Comparison of ENCODE assay signal across 1 mouse cellular context in the genomic region with DNA sequence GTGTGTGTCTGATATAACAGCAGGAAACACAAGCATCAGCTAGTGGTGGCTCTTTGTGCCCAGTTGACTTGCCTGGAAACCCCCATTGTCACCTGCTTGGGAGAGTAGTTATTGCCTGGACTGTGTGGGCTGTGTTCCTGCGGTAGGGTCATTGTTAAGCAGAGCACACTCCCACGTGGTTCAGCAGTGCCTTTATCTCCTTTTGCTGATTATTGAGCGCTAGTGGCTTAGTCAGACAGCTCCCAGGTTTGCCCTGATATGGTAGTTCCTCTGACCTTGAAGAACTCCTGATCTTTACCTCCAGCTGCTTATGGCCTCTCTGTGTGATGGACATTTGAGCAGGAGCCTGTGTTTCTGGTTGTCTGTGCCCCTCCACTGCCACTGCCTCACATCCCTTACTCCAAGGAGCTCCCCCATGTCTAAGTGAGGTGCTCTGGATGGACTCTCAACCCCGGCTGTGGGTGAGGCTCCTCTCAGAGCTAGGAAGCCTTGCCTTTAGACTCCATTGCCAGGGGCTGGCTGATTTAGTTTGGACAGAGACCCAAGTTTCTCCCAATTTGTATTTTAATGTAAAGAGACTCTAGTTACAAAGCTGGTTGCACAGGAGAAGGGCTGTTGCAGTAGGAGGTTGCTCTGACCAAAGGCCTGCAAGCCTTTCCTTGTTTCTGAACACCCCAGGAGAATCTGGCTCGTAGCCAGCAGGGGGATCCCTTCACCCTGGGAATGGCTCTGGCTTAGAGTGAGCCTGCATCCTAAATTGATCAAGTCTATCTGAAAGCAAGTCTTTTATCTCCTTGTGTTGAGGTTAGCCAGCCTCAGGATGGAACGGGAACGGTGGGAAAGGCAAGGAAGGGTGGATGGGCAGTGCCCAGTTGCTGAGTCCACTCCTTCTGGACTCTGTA.
A peak's percentile ranks its signal among the peaks of the same experiment; 100 is the strongest.
TF ChIP-seq lines count a peak whose summit lies in the region.

No protein-coding gene starts in this region.

TF ChIP-seq in MEL, 35 proteins besides CTCF, POLR2A, EP300 and RAD21 (continued from another document):
- TF ChIP-seq NELFE (IDR thresholded peaks at IDR 0.05; ENCODE audit: low read depth, low read length) (no peak), ELF1 (IDR thresholded peaks at IDR 0.05; ENCODE audit: low read depth, low read length) (no peak), MYC (IDR thresholded peaks at IDR 0.05; ENCODE audit: low read depth, low read length) (peak; percentile 90), GABPA (IDR thresholded peaks at IDR 0.05; ENCODE audit: low read depth, low read length) (no peak), ETS1 (IDR thresholded peaks at IDR 0.05; ENCODE audit: low read depth, low read length) (peak; percentile 54), KAT2A (conservative IDR thresholded peaks at IDR 0.05; ENCODE audit: low read depth, low read length) (no peak), POLR2AphosphoS5 (IDR thresholded peaks at IDR 0.05; ENCODE audit: borderline replicate concordance, low read depth, low read length) (no peak), CHD2 (IDR thresholded peaks at IDR 0.05; ENCODE audit: low read length) (no peak), ZNF384 (IDR thresholded peaks at IDR 0.05; ENCODE audit: low read depth, low read length) (no peak), JUND (IDR thresholded peaks at IDR 0.05; ENCODE audit: low read depth, low read length) (no peak), MAFK (IDR thresholded peaks at IDR 0.05; ENCODE audit: borderline replicate concordance, low read depth, low read length) (no peak), ZKSCAN1 (IDR thresholded peaks at IDR 0.05; ENCODE audit: low read depth, low read length) (no peak), BHLHE40 (IDR thresholded peaks at IDR 0.05; ENCODE audit: borderline replicate concordance, low read depth, low read length) (0 out of 2 replicates have a peak, but pooled peaks have one; percentile 19), CHD1 (IDR thresholded peaks at IDR 0.05; ENCODE audit: low read depth, low read length) (no peak), GATA1 (IDR thresholded peaks at IDR 0.05; ENCODE audit: low read depth, low read length) (peak; percentile 86), SIN3A (IDR thresholded peaks at IDR 0.05; ENCODE audit: low read length) (peak; percentile 65; the same call in 1 of the 2 replicates), NRF1 (IDR thresholded peaks at IDR 0.05; ENCODE audit: insufficient read depth, low read depth, low read length, poor library complexity, severe bottlenecking) (no peak), POLR2AphosphoS2 (IDR thresholded peaks at IDR 0.05; ENCODE audit: low read length) (no peak), TBP (IDR thresholded peaks at IDR 0.05; ENCODE audit: low read depth, low read length) (no peak), E2F4 (IDR thresholded peaks at IDR 0.05; ENCODE audit: borderline replicate concordance, low read depth, low read length) (no peak), MAX (IDR thresholded peaks at IDR 0.05; ENCODE audit: low read length) (peak; percentile 90), MYB (IDR thresholded peaks at IDR 0.05; ENCODE audit: low read depth, low read length) (no peak)
